8 mouse cellular contexts compared by ENCODE assay signal in the genomic region with DNA sequence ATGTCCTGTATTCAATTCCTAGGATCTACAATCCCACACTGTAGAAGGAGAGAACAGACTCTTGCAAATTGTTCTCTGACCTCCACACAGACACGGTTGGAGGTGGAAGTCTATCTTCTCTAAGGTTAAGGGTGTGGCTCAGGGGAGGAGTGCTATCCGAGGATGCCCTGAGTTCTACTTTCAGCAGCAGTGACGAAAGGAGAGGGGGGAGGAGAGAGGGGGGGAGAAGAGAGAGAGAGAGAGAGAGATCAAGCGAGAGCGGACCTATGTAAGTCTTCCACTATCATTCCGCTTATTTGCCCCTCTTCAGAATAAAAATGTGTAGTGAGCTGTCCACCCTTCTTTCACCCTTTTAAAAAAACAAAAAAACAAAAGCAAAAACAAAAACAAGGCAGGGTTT. TPM values are rescaled to one million over a fixed set of nuclear protein-coding genes. Genes with fewer than 3 reads are reported as not detected.
DNase-seq lines count a peak whose midpoint lies in the region; ATAC-seq and TF ChIP-seq lines count a peak whose summit lies in the region.

No protein-coding gene starts in this region.

- DNase-seq in lung, adult 2 months, result no peak
- no peak for DNase-seq in lung, postnatal 4 days
- no peak for DNase-seq in cerebellum, postnatal 25 days
- DNase-seq in gastrocnemius, postnatal 25 days, result no peak
- no peak for DNase-seq in urinary bladder, adult 2 months (ENCODE audit: low spot score)

- no peak for TF ChIP-seq CTCF in lung, adult 2 months (IDR thresholded peaks at IDR 0.05; ENCODE audit: insufficient read depth, low read length)
- no peak for TF ChIP-seq CTCF in intestine, postnatal 0 days (IDR thresholded peaks at IDR 0.05; ENCODE audit: low read depth)

- peaks cover 11% of the 10 kb centered on the region; the same call in 1 of the 2 replicates for H3K27me3 ChIP-seq in embryonic facial prominence, embryonic 12.5 days
- H3K27me3 ChIP-seq in intestine, postnatal 0 days (replicated peaks; ENCODE audit: control insufficient read depth, insufficient read depth, low read length), result no peaks in the 10 kb centered on the region
- H3K27me3 ChIP-seq in neural tube, embryonic 12.5 days (replicated peaks), result peaks cover 21% of the 10 kb centered on the region

- H3K4me1 ChIP-seq in lung, adult 2 months (ENCODE audit: control insufficient read depth, insufficient read depth, low read length), result peaks cover 3% of the 10 kb centered on the region
- peaks cover 13% of the 10 kb centered on the region; the same call in 1 of the 2 replicates for H3K4me1 ChIP-seq in embryonic facial prominence, embryonic 12.5 days
- H3K4me1 ChIP-seq in intestine, postnatal 0 days (replicated peaks; ENCODE audit: control insufficient read depth, insufficient read depth, low read length), result peaks cover 2% of the 10 kb centered on the region; the same call in 1 of the 2 replicates
- peaks cover 15% of the 10 kb centered on the region; the same call in 1 of the 2 replicates for H3K4me1 ChIP-seq in neural tube, embryonic 12.5 days

- no peak overlapping the region for H3K27ac ChIP-seq in embryonic facial prominence, embryonic 12.5 days
- no peak overlapping the region; the same call in 1 of the 2 replicates for H3K27ac ChIP-seq in intestine, postnatal 0 days (ENCODE audit: low read depth, low read length)
- H3K27ac ChIP-seq in neural tube, embryonic 12.5 days, result no peak overlapping the region

- peak overlapping the region; percentile 19; the same call in 1 of the 2 replicates for H3K9ac ChIP-seq in embryonic facial prominence, embryonic 12.5 days
- peak overlapping the region; percentile 8; the same call in 1 of the 2 replicates for H3K9ac ChIP-seq in intestine, postnatal 0 days (ENCODE audit: low read depth, low read length)
- H3K9ac ChIP-seq in neural tube, embryonic 12.5 days, result no peak overlapping the region

- ATAC-seq in embryonic facial prominence, embryonic 12.5 days (ENCODE audit: insufficient number of reproducible peaks, insufficient read depth, low FRiP score, low TSS enrichment), result no peak
- ATAC-seq in intestine, postnatal 0 days, result no peak
- no peak for ATAC-seq in neural tube, embryonic 12.5 days (ENCODE audit: low FRiP score, low read depth)

- 26% methylated on average over 6 of the region's 6 CpGs for WGBS in lung, adult 2 months
- WGBS in embryonic facial prominence, embryonic 12.5 days, result 54% methylated on average over 6 of the region's 6 CpGs
- WGBS in intestine, postnatal 0 days, result 40% methylated on average over 6 of the region's 6 CpGs
- WGBS in neural tube, embryonic 12.5 days, result 51% methylated on average over 6 of the region's 6 CpGs

- TF ChIP-seq POLR2A in lung, adult 2 months (IDR thresholded peaks at IDR 0.05; ENCODE audit: borderline replicate concordance, extremely low read depth, low read depth, low read length), result no peak

- H3K4me3 ChIP-seq in lung, adult 2 months (replicated peaks; ENCODE audit: extremely low read depth, low read depth, low read length), result peak overlapping the region; percentile 19
- H3K4me3 ChIP-seq in embryonic facial prominence, embryonic 12.5 days, result peak overlapping the region; percentile 55
- peak overlapping the region; percentile 62 for H3K4me3 ChIP-seq in intestine, postnatal 0 days (ENCODE audit: low read depth, low read length)
- peak overlapping the region; percentile 55 for H3K4me3 ChIP-seq in neural tube, embryonic 12.5 days

- no peaks in the 10 kb centered on the region for H3K36me3 ChIP-seq in embryonic facial prominence, embryonic 12.5 days
- H3K36me3 ChIP-seq in intestine, postnatal 0 days (ENCODE audit: control insufficient read depth, insufficient read depth), result no peaks in the 10 kb centered on the region
- H3K36me3 ChIP-seq in neural tube, embryonic 12.5 days, result no peaks in the 10 kb centered on the region

- no peaks in the 10 kb centered on the region for H3K9me3 ChIP-seq in embryonic facial prominence, embryonic 12.5 days
- no peaks in the 10 kb centered on the region for H3K9me3 ChIP-seq in intestine, postnatal 0 days (ENCODE audit: control insufficient read depth)
- no peaks in the 10 kb centered on the region for H3K9me3 ChIP-seq in neural tube, embryonic 12.5 days

- peak overlapping the region; percentile 52 for H3K4me2 ChIP-seq in embryonic facial prominence, embryonic 12.5 days (replicated peaks)
- peak overlapping the region; percentile 67 for H3K4me2 ChIP-seq in intestine, postnatal 0 days (replicated peaks; ENCODE audit: low read depth)
- H3K4me2 ChIP-seq in neural tube, embryonic 12.5 days (replicated peaks), result peak overlapping the region; percentile 51

RNA-seq across cellular contexts. Expression of a gene that starts 8.2 kb away (rescaled TPM):
- 12.0 and 13.9 TPM in 2 replicates for polyA plus RNA-seq in lung, adult 2 months (2012; rRNA removed)
- 38.7 and 39.4 TPM in 2 replicates for polyA plus RNA-seq in embryonic facial prominence, embryonic 12.5 days (2016; fragmentation: Nextera tagmentation; extraction: Ambion mirVana)
- 14.1 and 14.2 TPM in 2 replicates for polyA plus RNA-seq in intestine, postnatal 0 days (2015; fragmentation: Nextera tagmentation; extraction: Ambion mirVana)
- polyA plus RNA-seq in neural tube, embryonic 12.5 days (2016; fragmentation: Nextera tagmentation; extraction: Ambion mirVana), result 21.1 and 22.2 TPM in 2 replicates
- 10 to 100 TPM; 39.3 to 56.2 TPM for total RNA-seq in gastrocnemius, postnatal 25 days (2021)
- 94.4 TPM in 2 replicates for polyA plus RNA-seq in urinary bladder, adult 2 months (2012; rRNA removed)

RNA-seq across cellular contexts. Expression of a gene that starts 22.3 kb away (rescaled TPM):
- 0.58 and 0.83 TPM in 2 replicates for polyA plus RNA-seq in lung, adult 2 months (2012; rRNA removed)
- not detected in 2 replicates for polyA plus RNA-seq in embryonic facial prominence, embryonic 12.5 days (2016; fragmentation: Nextera tagmentation; extraction: Ambion mirVana)
- not detected in 2 replicates for polyA plus RNA-seq in intestine, postnatal 0 days (2015; fragmentation: Nextera tagmentation; extraction: Ambion mirVana)
- not detected in 2 replicates for polyA plus RNA-seq in neural tube, embryonic 12.5 days (2016; fragmentation: Nextera tagmentation; extraction: Ambion mirVana)
- under 1 TPM; 0.43 to 0.51 TPM for total RNA-seq in gastrocnemius, postnatal 25 days (2021)
- polyA plus RNA-seq in urinary bladder, adult 2 months (2012; rRNA removed), result 0.06 TPM in 1 of 2 replicates, not detected in the other
